Mouse (Mus musculus): ENCODE measurements around the gene 1600014C10Rik.

DNA sequence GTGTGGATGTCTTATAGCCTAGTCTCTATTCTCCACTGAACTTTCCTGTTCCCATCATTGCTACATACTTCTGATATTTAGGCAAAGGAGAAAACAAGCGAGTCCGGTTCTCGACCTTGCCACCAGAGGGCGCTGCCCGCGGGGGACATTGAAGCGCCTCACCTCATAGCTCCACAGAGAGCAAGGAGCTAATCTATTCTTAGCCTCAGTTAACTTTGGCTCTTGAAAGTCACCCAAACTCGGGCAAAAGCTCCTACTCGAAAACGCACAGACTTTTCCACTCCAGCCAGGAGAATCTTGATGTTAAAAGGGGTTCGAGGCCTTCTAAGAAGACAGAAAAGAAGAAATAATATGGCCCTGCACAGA lies 438 bp upstream of the 1600014C10Rik start:
- TF ChIP-seq CTCF (conservative IDR thresholded peaks at IDR 0.05; ENCODE audit: low read length), result peak; percentile 88
- no peak for TF ChIP-seq NANOG (IDR thresholded peaks at IDR 0.05; ENCODE audit: borderline replicate concordance, low read length)
- TF ChIP-seq POU5F1 (IDR thresholded peaks at IDR 0.05; ENCODE audit: borderline replicate concordance, low read length), result no peak
